Mouse (Mus musculus) myocyte (in vitro differentiated cells): ENCODE results near the gene Fam47e. TPM values are rescaled to one million over a fixed set of nuclear protein-coding genes. Genes with fewer than 3 reads are reported as not detected.
A peak's percentile ranks its signal among the peaks of the same experiment; 100 is the strongest.

Experiments
- H3K27me3 ChIP-seq: one replicate; pipeline ENCODE4 v1.6.1; 2011; ENCODE audit not compliant: control insufficient read depth, insufficient read depth, insufficient read length
- H3K36me3 ChIP-seq: one replicate; pipeline ENCODE4 v1.6.1; 2011; ENCODE audit not compliant: control insufficient read depth, insufficient read depth
- H3K4me2 ChIP-seq: one replicate; pipeline ENCODE4 v1.6.1; 2011; ENCODE audit warnings: low read depth, control low read depth
- H3K4me3 ChIP-seq: one replicate; pipeline ENCODE4 v1.5.1; 2011; ENCODE audit warnings: mild to moderate bottlenecking, control low read depth, moderate library complexity
- H3K79me2 ChIP-seq: one replicate; pipeline ENCODE4 v1.6.1; 2011; ENCODE audit not compliant: control insufficient read depth, insufficient read depth
- H3ac ChIP-seq: one replicate; pipeline ENCODE4 v1.6.1; 2011; ENCODE audit not compliant: control insufficient read depth, insufficient read length
- CEBPB ChIP-seq: IDR thresholded peaks from 2 replicates; pipeline ENCODE4 v1.6.1; 2011; ENCODE audit warnings: mild to moderate bottlenecking, moderate library complexity; ENCODE audit not compliant: poor library complexity, insufficient read depth, severe bottlenecking
- E2F4 ChIP-seq: IDR thresholded peaks from one replicate; pipeline ENCODE4 v1.6.1; 2011; ENCODE audit warnings: mild to moderate bottlenecking, control low read depth, moderate library complexity; ENCODE audit not compliant: insufficient read depth
- MYOD1 ChIP-seq, 3 experiments: IDR thresholded peaks; one replicate each; pipeline ENCODE4 v1.6.1; 2011; ENCODE audit warnings: control low read depth in 2 of 3, low read depth in 2 of 3, mild to moderate bottlenecking in 2 of 3, moderate library complexity in 1 of 3; ENCODE audit not compliant: insufficient read length in 2 of 3, control insufficient read depth in 1 of 3
- MYOG ChIP-seq, 3 experiments: IDR thresholded peaks; one replicate each; pipeline ENCODE4 v1.6.1; 2011; ENCODE audit warnings: control low read depth in 2 of 3, low read depth in 2 of 3, mild to moderate bottlenecking in 2 of 3; ENCODE audit not compliant: insufficient read length in 2 of 3, control insufficient read depth in 1 of 3, insufficient read depth in 1 of 3
- POLR2A ChIP-seq: IDR thresholded peaks from one replicate; pipeline ENCODE4 v1.6.1; 2011; ENCODE audit warnings: low read depth, mild to moderate bottlenecking, control low read depth, moderate library complexity; ENCODE audit not compliant: insufficient read length
- POLR2AphosphoS2 ChIP-seq: IDR thresholded peaks from one replicate; pipeline ENCODE4 v1.6.1; 2011; ENCODE audit warnings: low read depth, control low read depth; ENCODE audit not compliant: insufficient read length
- REST ChIP-seq: IDR thresholded peaks from one replicate; pipeline ENCODE4 v1.6.1; 2011; ENCODE audit warnings: mild to moderate bottlenecking, control low read depth, moderate library complexity; ENCODE audit not compliant: insufficient read depth, insufficient read length
- SRF ChIP-seq: IDR thresholded peaks from one replicate; pipeline ENCODE4 v1.6.1; 2011; ENCODE audit warnings: low read depth; ENCODE audit not compliant: control insufficient read depth, insufficient read length
- TCF12 ChIP-seq: IDR thresholded peaks from one replicate; pipeline ENCODE4 v1.6.1; 2011; ENCODE audit warnings: mild to moderate bottlenecking, control low read depth; ENCODE audit not compliant: poor library complexity, insufficient read depth, severe bottlenecking
- TCF3 ChIP-seq: IDR thresholded peaks from one replicate; pipeline ENCODE4 v1.6.1; 2011; ENCODE audit warnings: low read depth, control low read depth; ENCODE audit not compliant: insufficient read length
- USF1 ChIP-seq: IDR thresholded peaks from one replicate; pipeline ENCODE4 v1.6.1; 2011; ENCODE audit warnings: low read depth, mild to moderate bottlenecking, control low read depth, moderate library complexity
- polyA plus RNA-seq: library from polyadenylated mRNA; unstranded; fragments of >200 nt; fragmentation: generic; extraction: Trizol; gene quantifications from one replicate; pipeline ENCODE4 v1.2.1, GENCODE M21; 2012; ENCODE audit warnings: missing spikeins

Fam47e gene
- polyA plus RNA-seq, 1 experiment = not detected

GRCm38 (mm10) chr5:92595026-92595425 is 40.2 kb downstream of the Fam47e start:
- H3K79me2 ChIP-seq = no peaks in the 10 kb centered on the region
- H3K36me3 ChIP-seq = no peaks in the 10 kb centered on the region
- TF ChIP-seq SRF (no peak), E2F4 (no peak), POLR2AphosphoS2 (no peak), MYOD1 (IDR thresholded peaks at IDR 0.05; ENCODE audit: control insufficient read depth in 1 of 3, insufficient read length in 2 of 3, low read depth in 2 of 3) (peak in 1 of 3 experiments; percentile 85)
- H3ac ChIP-seq = no peak overlapping the region
- no peak overlapping the region for H3K4me3 ChIP-seq
- no peaks in the 10 kb centered on the region for H3K27me3 ChIP-seq
- H3K4me2 ChIP-seq = no peak overlapping the region

- Histone ChIP-seq H3K4me2 (no peak overlapping the region), H3K36me3 (no peaks in the 10 kb centered on the region)
- TF ChIP-seq MYOD1 (IDR thresholded peaks at IDR 0.05; ENCODE audit: control insufficient read depth in 1 of 3, insufficient read length in 2 of 3, low read depth in 2 of 3) = peak in 2 of 3 experiments; percentile 41 to 72
- no peak for TF ChIP-seq POLR2AphosphoS2
- TF ChIP-seq MYOG (IDR thresholded peaks at IDR 0.05; ENCODE audit: control insufficient read depth in 1 of 3, insufficient read depth in 1 of 3, insufficient read length in 2 of 3, low read depth in 2 of 3) = peak in 2 of 3 experiments; percentile 7 to 73
- no peak for TF ChIP-seq POLR2A
- TF ChIP-seq REST = no peak
- TF ChIP-seq USF1 = no peak
- TF ChIP-seq SRF = no peak
- TF ChIP-seq TCF3 = no peak
Observed at GRCm38 (mm10) chr5:92596865-92597264, 42.0 kb downstream of the Fam47e start.

GRCm38 (mm10) chr5:92599030-92599429 is 44.2 kb downstream of the Fam47e start:
- TF ChIP-seq REST (no peak), MYOD1 (IDR thresholded peaks at IDR 0.05; ENCODE audit: control insufficient read depth in 1 of 3, insufficient read length in 2 of 3, low read depth in 2 of 3) (peak; percentile 95 to 99 (median 97)), POLR2A (no peak), CEBPB (peak; percentile 98), TCF12 (peak; percentile 93), MYOG (IDR thresholded peaks at IDR 0.05; ENCODE audit: control insufficient read depth in 1 of 3, insufficient read depth in 1 of 3, insufficient read length in 2 of 3, low read depth in 2 of 3) (peak; percentile 15 to 89 (median 55)), SRF (no peak), USF1 (peak; percentile 76), POLR2AphosphoS2 (peak; percentile 26), TCF3 (peak; percentile 76)
- peak overlapping the region; percentile 68 for H3K4me2 ChIP-seq
- no peaks in the 10 kb centered on the region for H3K36me3 ChIP-seq
- H3K4me3 ChIP-seq = no peak overlapping the region
- H3K27me3 ChIP-seq = no peaks in the 10 kb centered on the region
- no peak overlapping the region for H3ac ChIP-seq
- peaks cover 10% of the 10 kb centered on the region for H3K79me2 ChIP-seq

More at GRCm38 (mm10) chr5:92596865-92597264, 42.0 kb downstream of the Fam47e start:
- Histone ChIP-seq H3ac (no peak overlapping the region), H3K27me3 (no peaks in the 10 kb centered on the region), H3K79me2 (no peaks in the 10 kb centered on the region), H3K4me3 (no peak overlapping the region)

- Histone ChIP-seq H3K79me2 (peaks cover 28% of the 10 kb centered on the region), H3ac (peak within 1 kb of the TSS; percentile 60), H3K27me3 (no peaks in the 10 kb centered on the region), H3K4me2 (peak within 1 kb of the TSS; percentile 84), H3K4me3 (peak within 1 kb of the TSS; percentile 94), H3K36me3 (peaks cover 21% of the 10 kb centered on the region)
- TF ChIP-seq POLR2A (peak; percentile 85), MYOD1 (IDR thresholded peaks at IDR 0.05; ENCODE audit: control insufficient read depth in 1 of 3, insufficient read length in 2 of 3, low read depth in 2 of 3) (peak in 1 of 3 experiments; percentile 40), POLR2AphosphoS2 (peak; percentile 81), MYOG (IDR thresholded peaks at IDR 0.05; ENCODE audit: control insufficient read depth in 1 of 3, insufficient read depth in 1 of 3, insufficient read length in 2 of 3, low read depth in 2 of 3) (no peak)
Observed at GRCm38 (mm10) chr5:92602691-92603690, 48.1 kb downstream of the Fam47e start, which contains the start of gene Stbd1. Gene Stbd1, plus strand, starts transcription at chr5:92603041.
